Mouse (Mus musculus) CH12.LX (cell line): ENCODE measurements around the gene Jagn1. TPM values are rescaled to one million over a fixed set of nuclear protein-coding genes. Genes with fewer than 3 reads are reported as not detected.

Experiments used
- DNase-seq: peaks from one replicate; pipeline ENCODE4 v3.0.0-alpha.2; 2013; ENCODE audit errors: extremely low read depth
- H3K27ac ChIP-seq: 2 replicates; pipeline ENCODE4 v1.5.1; 2012; ENCODE audit warnings: low read depth, mild to moderate bottlenecking, control low read depth, moderate library complexity; ENCODE audit not compliant: insufficient read depth
- H3K27me3 ChIP-seq: replicated peaks from 2 replicates; pipeline ENCODE3; 2012; ENCODE audit warnings: inconsistent platforms
- H3K36me3 ChIP-seq, 2 experiments: replicated peaks in 1 of 2; 2 replicates each; pipeline versions ENCODE3 to v1.6.1; 2012; ENCODE audit warnings: inconsistent platforms in 1 of 2, low read length in 1 of 2, mild to moderate bottlenecking in 1 of 2, mixed read lengths in 1 of 2, moderate library complexity in 1 of 2; ENCODE audit not compliant: control insufficient read depth in 1 of 2, insufficient read depth in 1 of 2
- H3K4me1 ChIP-seq, 2 experiments: 2 replicates each; pipeline ENCODE4 v1.6.1; 2012; ENCODE audit warnings: inconsistent platforms in 1 of 2, moderate library complexity in 1 of 2; ENCODE audit not compliant: insufficient read depth in 2 of 2, control insufficient read depth in 1 of 2
- H3K4me2 ChIP-seq: 2 replicates; pipeline ENCODE4 v1.6.1; 2012; ENCODE audit warnings: low read depth, mild to moderate bottlenecking, control low read depth; ENCODE audit not compliant: poor library complexity, insufficient read depth, severe bottlenecking
- H3K4me3 ChIP-seq, 3 experiments: fragments of 150-350 bp in 1 of 3; sonication (generic) in 1 of 3; replicated peaks in 1 of 3; 2 replicates each; pipeline versions ENCODE3 to v1.5.1; 2011 to 2012; ENCODE audit warnings: low read depth in 2 of 3, low read length in 2 of 3, mild to moderate bottlenecking in 2 of 3, moderate library complexity in 2 of 3, control low read depth in 1 of 3, improper control_type of control experiment in 1 of 3, inconsistent platforms in 1 of 3, mixed read lengths in 1 of 3; ENCODE audit not compliant: poor library complexity in 1 of 3
- H3K79me2 ChIP-seq: replicated peaks from 2 replicates; pipeline ENCODE4 v1.6.1; 2012; ENCODE audit warnings: mild to moderate bottlenecking, moderate library complexity; ENCODE audit not compliant: control insufficient read depth, poor library complexity, insufficient read depth, severe bottlenecking; ENCODE audit errors: extremely low read depth
- H3K9ac ChIP-seq: 2 replicates; pipeline ENCODE4 v1.6.1; 2012; ENCODE audit warnings: low read depth, mild to moderate bottlenecking, control low read depth, moderate library complexity; ENCODE audit not compliant: insufficient read depth
- H3K9me3 ChIP-seq: replicated peaks from 2 replicates; pipeline ENCODE3; 2012; ENCODE audit warnings: low read length, inconsistent platforms, mixed read lengths
- HCFC1 ChIP-seq: IDR thresholded peaks from 2 replicates; pipeline ENCODE4 v1.6.1; 2012; ENCODE audit warnings: low read depth, mild to moderate bottlenecking, inconsistent platforms, low read length, improper control_type of control experiment
- POLR2A ChIP-seq: IDR thresholded peaks from 2 replicates; pipeline ENCODE4 v1.6.1; 2011; ENCODE audit warnings: low read depth, mild to moderate bottlenecking, improper control_type of control experiment, low read length
- dilution Hi-C: fragments of 300-500 bp; cut with MboI; formaldehyde crosslinking; loops from 2 replicates; pipeline ENCODE4 v1.14.3; 2020; ENCODE audit warnings: low sequenced_read_pairs; ENCODE audit not compliant: extremely low pct_unique_long_range_greater_than_20kb, extremely low pct_ligation_motif_present
- in situ Hi-C: fragments of 300-500 bp; cut with MboI; formaldehyde crosslinking; loops from 3 replicates; pipeline ENCODE4 v1.14.3; 2019; ENCODE audit warnings: low sequenced_read_pairs, low pct_ligation_motif_present, low pct_unique_long_range_greater_than_20kb, mixed read lengths
- polyA plus RNA-seq: library from polyadenylated mRNA; unstranded; fragments of >175 nt; gene quantifications from 2 replicates; pipeline ENCODE4 v1.2.1, GENCODE M21; 2012; ENCODE audit warnings: low read depth; ENCODE audit not compliant: insufficient read length
- total RNA-seq, 2 experiments: library from RNA; depleted of rRNA; stranded (reverse); fragments of 300-350 nt in 1 of 2; fragments of >200 nt in 1 of 2; gene quantifications; 2 replicates each; pipeline ENCODE4 v1.2.3; 2012 to 2014

Jagn1 gene
- total and polyA plus RNA-seq, 3 experiments, result 69.2 to 106 (median 88.3) TPM

DNA sequence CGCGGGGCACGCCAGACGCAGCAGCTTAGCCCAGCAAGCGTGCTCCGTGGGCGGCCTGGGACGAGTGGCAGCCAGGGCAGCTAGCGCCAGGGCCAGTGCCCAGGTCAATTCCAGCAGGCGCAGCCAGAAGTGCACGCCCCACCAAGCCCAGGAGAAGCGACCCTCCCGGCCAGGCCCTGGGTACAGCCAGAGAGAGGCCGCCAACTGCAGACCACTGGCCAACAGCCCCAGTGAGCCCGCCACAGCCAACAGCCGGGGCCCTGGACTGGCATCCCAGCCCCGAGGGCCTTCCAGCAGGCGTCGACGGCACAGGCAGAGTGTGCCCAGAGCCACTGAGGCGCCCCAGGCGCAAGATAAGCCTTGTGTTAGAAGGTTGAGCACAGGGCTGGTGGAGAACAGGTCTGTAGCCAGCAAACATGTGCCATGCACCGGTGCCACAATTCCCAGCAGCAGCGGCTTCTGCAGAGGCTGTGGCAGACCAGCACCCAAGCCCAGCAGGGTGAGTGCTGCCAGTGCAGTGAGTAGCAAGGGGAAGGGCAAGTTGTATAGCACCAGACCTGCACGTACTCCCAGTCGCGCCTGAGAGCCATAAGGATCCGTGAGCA, 52.8 kb downstream of the Jagn1 start:
- H3K9ac ChIP-seq, result no peak overlapping the region
- H3K4me2 ChIP-seq, result no peak overlapping the region
- dilution Hi-C loops, result no loop called here

More for the DNA sequence above, 52.8 kb downstream of the Jagn1 start:
- DNase-seq, result no peak
- Histone ChIP-seq H3K27me3 (no peaks in the 10 kb centered on the region), H3K9me3 (no peaks in the 10 kb centered on the region), H3K79me2 (no peaks in the 10 kb centered on the region), H3K36me3 (peaks cover 6 to 44% of the 10 kb centered on the region in 2 experiments), H3K4me1 (peaks cover 0 to 17% of the 10 kb centered on the region in 2 experiments; a peak in 3 of 4 replicates), H3K27ac (no peak overlapping the region), H3K4me3 (no peak overlapping the region)
- TF ChIP-seq POLR2A (no peak), HCFC1 (no peak)
- in situ Hi-C loops, result no loop called here

Other genes with a start within 250 kb of the Jagn1 start
Only the 20 nearest of the 21 such genes appear.
- 63.9 and 83.4 TPM in 2 replicates for gene Mtmr14, start 204.7 kb upstream of the Jagn1 start, total RNA-seq (2012; rRNA removed)
- gene Mtmr14, start 204.7 kb upstream of the Jagn1 start, total RNA-seq (2014; rRNA removed), result 80.0 and 81.0 TPM in 2 replicates
- 88.0 and 89.2 TPM in 2 replicates for gene Mtmr14, start 204.7 kb upstream of the Jagn1 start, polyA plus RNA-seq
- 0.25 TPM in 2 replicates for gene Cpne9, start 160.3 kb upstream of the Jagn1 start, total RNA-seq (2012; rRNA removed)
- gene Cpne9, start 160.3 kb upstream of the Jagn1 start, total RNA-seq (2014; rRNA removed), result 0.19 and 0.28 TPM in 2 replicates
- gene Cpne9, start 160.3 kb upstream of the Jagn1 start, polyA plus RNA-seq, result 0.27 and 0.49 TPM in 2 replicates
- 24.5 and 26.5 TPM in 2 replicates for gene Brpf1, start 135.4 kb upstream of the Jagn1 start, total RNA-seq (2012; rRNA removed)
- gene Brpf1, start 135.4 kb upstream of the Jagn1 start, total RNA-seq (2014; rRNA removed), result 13.7 TPM in 2 replicates
- 26.7 and 28.1 TPM in 2 replicates for gene Brpf1, start 135.4 kb upstream of the Jagn1 start, polyA plus RNA-seq
- gene Ogg1, start 115.6 kb upstream of the Jagn1 start, total RNA-seq (2012; rRNA removed), result 12.5 and 13.8 TPM in 2 replicates
- gene Ogg1, start 115.6 kb upstream of the Jagn1 start, total RNA-seq (2014; rRNA removed), result 14.4 and 14.5 TPM in 2 replicates
- 19.5 and 20.1 TPM in 2 replicates for gene Ogg1, start 115.6 kb upstream of the Jagn1 start, polyA plus RNA-seq
- gene Camk1, start 98.6 kb upstream of the Jagn1 start, total RNA-seq (2012; rRNA removed), result 4.1 and 5.3 TPM in 2 replicates
- 0.20 and 0.36 TPM in 2 replicates for gene Camk1, start 98.6 kb upstream of the Jagn1 start, total RNA-seq (2014; rRNA removed)
- 0.97 and 1.4 TPM in 2 replicates for gene Camk1, start 98.6 kb upstream of the Jagn1 start, polyA plus RNA-seq
- 14.6 and 19.4 TPM in 2 replicates for gene Tada3, start 64.7 kb upstream of the Jagn1 start, total RNA-seq (2012; rRNA removed)
- 7.2 and 7.6 TPM in 2 replicates for gene Tada3, start 64.7 kb upstream of the Jagn1 start, total RNA-seq (2014; rRNA removed)
- 24.8 and 28.2 TPM in 2 replicates for gene Tada3, start 64.7 kb upstream of the Jagn1 start, polyA plus RNA-seq
- gene Arpc4, start 64.5 kb upstream of the Jagn1 start, total RNA-seq (2012; rRNA removed), result 150 and 190 TPM in 2 replicates
- gene Arpc4, start 64.5 kb upstream of the Jagn1 start, total RNA-seq (2014; rRNA removed), result 202 and 234 TPM in 2 replicates
- 314 and 345 TPM in 2 replicates for gene Arpc4, start 64.5 kb upstream of the Jagn1 start, polyA plus RNA-seq
- gene Ttll3, start 53.3 kb upstream of the Jagn1 start, total RNA-seq (2012; rRNA removed), result 5.1 and 5.3 TPM in 2 replicates
- gene Ttll3, start 53.3 kb upstream of the Jagn1 start, total RNA-seq (2014; rRNA removed), result 0.87 and 1.8 TPM in 2 replicates
- gene Ttll3, start 53.3 kb upstream of the Jagn1 start, polyA plus RNA-seq, result 4.4 and 5.1 TPM in 2 replicates
- gene Rpusd3, start 23.2 kb upstream of the Jagn1 start, total RNA-seq (2012; rRNA removed), result 26.3 and 28.6 TPM in 2 replicates
- gene Rpusd3, start 23.2 kb upstream of the Jagn1 start, total RNA-seq (2014; rRNA removed), result 18.8 and 22.1 TPM in 2 replicates
- 18.5 and 26.5 TPM in 2 replicates for gene Rpusd3, start 23.2 kb upstream of the Jagn1 start, polyA plus RNA-seq
- 0.17 TPM in 1 of 2 replicates, not detected in the other for gene Cidec, start 6.8 kb upstream of the Jagn1 start, total RNA-seq (2012; rRNA removed)
- not detected in 2 replicates for gene Cidec, start 6.8 kb upstream of the Jagn1 start, total RNA-seq (2014; rRNA removed)
- gene Cidec, start 6.8 kb upstream of the Jagn1 start, polyA plus RNA-seq, result 0.14 TPM in 1 of 2 replicates, not detected in the other
- 0.13 TPM in 1 of 2 replicates, not detected in the other for gene Il17re, start 15.9 kb downstream of the Jagn1 start, total RNA-seq (2012; rRNA removed)
- not detected in 2 replicates for gene Il17re, start 15.9 kb downstream of the Jagn1 start, total RNA-seq (2014; rRNA removed)
- 0.13 TPM in 1 of 2 replicates, not detected in the other for gene Il17re, start 15.9 kb downstream of the Jagn1 start, polyA plus RNA-seq
- not detected in 2 replicates for gene Il17rc, start 28.9 kb downstream of the Jagn1 start, total RNA-seq (2012; rRNA removed)
- gene Il17rc, start 28.9 kb downstream of the Jagn1 start, total RNA-seq (2014; rRNA removed), result not detected in 2 replicates
- gene Il17rc, start 28.9 kb downstream of the Jagn1 start, polyA plus RNA-seq, result not detected in 2 replicates
- gene Creld1, start 40.7 kb downstream of the Jagn1 start, total RNA-seq (2012; rRNA removed), result 4.3 and 6.2 TPM in 2 replicates
- 3.3 and 3.4 TPM in 2 replicates for gene Creld1, start 40.7 kb downstream of the Jagn1 start, total RNA-seq (2014; rRNA removed)
- 12.9 and 14.3 TPM in 2 replicates for gene Creld1, start 40.7 kb downstream of the Jagn1 start, polyA plus RNA-seq
- gene Prrt3, start 59.4 kb downstream of the Jagn1 start, total RNA-seq (2012; rRNA removed), result not detected in 2 replicates
- gene Prrt3, start 59.4 kb downstream of the Jagn1 start, total RNA-seq (2014; rRNA removed), result not detected in 2 replicates
- gene Prrt3, start 59.4 kb downstream of the Jagn1 start, polyA plus RNA-seq, result not detected in 2 replicates
- 52.7 and 62.2 TPM in 2 replicates for gene Emc3, start 89.1 kb downstream of the Jagn1 start, total RNA-seq (2012; rRNA removed)
- 87.5 and 90.9 TPM in 2 replicates for gene Emc3, start 89.1 kb downstream of the Jagn1 start, total RNA-seq (2014; rRNA removed)
- gene Emc3, start 89.1 kb downstream of the Jagn1 start, polyA plus RNA-seq, result 64.6 and 64.9 TPM in 2 replicates
- 25.5 and 26.3 TPM in 2 replicates for gene Fancd2, start 89.1 kb downstream of the Jagn1 start, total RNA-seq (2012; rRNA removed)
- 32.7 and 37.3 TPM in 2 replicates for gene Fancd2, start 89.1 kb downstream of the Jagn1 start, total RNA-seq (2014; rRNA removed)
- gene Fancd2, start 89.1 kb downstream of the Jagn1 start, polyA plus RNA-seq, result 27.2 and 30.2 TPM in 2 replicates
- gene Fancd2os, start 158.1 kb downstream of the Jagn1 start, total RNA-seq (2012; rRNA removed), result not detected in 2 replicates
- not detected in 2 replicates for gene Fancd2os, start 158.1 kb downstream of the Jagn1 start, total RNA-seq (2014; rRNA removed)
- gene Fancd2os, start 158.1 kb downstream of the Jagn1 start, polyA plus RNA-seq, result 0.31 and 0.45 TPM in 2 replicates
- gene Brk1, start 162.2 kb downstream of the Jagn1 start, total RNA-seq (2012; rRNA removed), result 112 and 122 TPM in 2 replicates
- gene Brk1, start 162.2 kb downstream of the Jagn1 start, total RNA-seq (2014; rRNA removed), result 224 and 245 TPM in 2 replicates
- gene Brk1, start 162.2 kb downstream of the Jagn1 start, polyA plus RNA-seq, result 142 and 145 TPM in 2 replicates
- gene Vhl, start 181.4 kb downstream of the Jagn1 start, total RNA-seq (2012; rRNA removed), result 14.2 and 17.6 TPM in 2 replicates
- gene Vhl, start 181.4 kb downstream of the Jagn1 start, total RNA-seq (2014; rRNA removed), result 32.6 and 36.6 TPM in 2 replicates
- gene Vhl, start 181.4 kb downstream of the Jagn1 start, polyA plus RNA-seq, result 19.2 and 23.1 TPM in 2 replicates
- 31.6 and 39.5 TPM in 2 replicates for gene Irak2, start 195.9 kb downstream of the Jagn1 start, total RNA-seq (2012; rRNA removed)
- 26.9 and 30.0 TPM in 2 replicates for gene Irak2, start 195.9 kb downstream of the Jagn1 start, total RNA-seq (2014; rRNA removed)
- gene Irak2, start 195.9 kb downstream of the Jagn1 start, polyA plus RNA-seq, result 32.5 and 38.6 TPM in 2 replicates